Mouse (Mus musculus): ENCODE measurements around the gene Gm12166. TPM values are rescaled to one million over a fixed set of nuclear protein-coding genes. Genes with fewer than 3 reads are reported as not detected.

The Gm12166 gene
- total RNA-seq, 2 experiments from 2014 or later, result 2.7 to 4.0 TPM

DNA sequence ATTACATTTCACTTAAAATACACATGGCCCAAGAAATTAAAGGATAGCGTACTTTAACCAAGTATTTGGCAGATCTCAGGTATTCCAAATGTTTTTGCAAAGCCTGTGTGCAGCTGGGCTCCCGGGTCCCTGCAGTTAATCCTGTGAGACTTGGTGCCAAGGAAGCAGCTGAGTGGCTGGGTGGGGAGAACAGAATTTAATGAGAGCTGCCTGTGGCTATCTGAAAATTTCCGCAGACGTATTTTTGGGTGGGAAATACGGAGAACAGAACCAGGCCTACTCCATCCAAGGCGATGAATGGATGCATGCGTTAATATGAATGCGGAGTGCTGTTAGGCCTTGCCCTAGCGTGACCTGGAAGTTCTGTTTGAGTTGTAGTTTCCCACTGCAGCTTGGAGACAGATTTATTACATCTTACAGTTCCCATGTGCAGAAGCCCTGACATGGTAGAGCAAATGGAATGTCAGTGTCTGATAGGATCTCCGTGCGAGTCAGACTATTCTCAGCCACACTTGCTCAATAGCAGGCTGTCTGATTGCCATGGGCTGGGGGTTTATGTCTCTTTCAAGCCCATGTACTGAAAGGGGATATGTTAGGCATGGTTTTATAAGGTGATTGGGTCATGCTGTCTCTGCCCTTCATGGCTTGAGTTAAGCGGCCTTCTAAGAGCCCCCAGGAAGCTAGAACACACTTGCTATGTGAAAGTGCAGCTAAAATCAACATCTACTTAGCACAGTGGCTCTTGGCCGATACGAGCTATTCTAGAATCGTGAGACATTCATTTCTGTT lies 21.1 kb upstream of the Gm12166 start:
- DNase-seq, result peak; percentile 62

DNA sequence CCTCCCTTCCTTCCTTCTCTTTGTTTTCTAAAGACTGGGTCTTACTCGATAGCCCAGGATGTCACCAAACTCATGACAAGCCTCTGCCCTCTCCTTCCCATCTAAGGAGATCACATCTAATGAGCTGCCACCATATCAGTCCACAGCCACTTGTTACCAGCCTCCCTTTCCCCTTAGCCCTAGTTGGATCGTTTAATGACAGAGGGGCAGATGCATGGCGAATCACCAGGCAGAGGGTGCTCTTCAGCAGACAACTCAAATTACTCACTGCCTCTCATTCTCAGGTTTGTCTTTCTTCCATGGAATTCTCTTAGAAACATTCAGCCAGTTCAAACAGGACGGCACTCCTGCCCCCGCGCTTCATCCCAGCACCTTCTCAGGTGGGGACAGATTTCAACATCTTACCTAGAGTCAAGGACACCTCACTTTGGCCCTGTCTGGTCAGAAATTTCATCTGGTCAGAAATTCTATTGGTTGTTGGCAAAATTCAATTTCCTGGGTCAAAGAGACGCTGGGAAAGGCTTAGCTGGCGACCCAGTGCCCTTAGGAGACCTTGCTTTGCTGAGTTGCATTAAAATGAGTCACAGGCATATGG lies 20.4 kb upstream of the Gm12166 start:
- DNase-seq, result no peak

DNA sequence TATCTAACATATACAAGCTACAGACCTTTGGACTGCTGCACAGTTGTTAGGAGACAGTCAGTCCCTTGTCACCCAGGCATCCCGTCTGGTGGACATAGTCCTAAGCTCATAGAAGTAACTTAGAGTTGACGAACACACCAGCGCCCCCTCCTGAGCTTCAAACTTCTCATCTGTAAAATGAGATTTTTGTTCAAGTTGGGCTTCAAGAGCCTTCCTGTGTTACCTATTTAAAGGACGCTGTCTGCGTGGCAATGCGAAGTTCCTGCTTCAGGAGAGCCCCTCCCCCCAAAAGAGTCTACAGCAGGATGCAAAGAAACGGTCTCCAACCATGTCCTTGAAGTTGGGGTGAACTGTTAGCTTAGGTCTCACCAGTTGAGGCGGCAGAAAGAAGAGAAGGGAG lies 18.7 kb upstream of the Gm12166 start:
- DNase-seq, result no peak

DNA sequence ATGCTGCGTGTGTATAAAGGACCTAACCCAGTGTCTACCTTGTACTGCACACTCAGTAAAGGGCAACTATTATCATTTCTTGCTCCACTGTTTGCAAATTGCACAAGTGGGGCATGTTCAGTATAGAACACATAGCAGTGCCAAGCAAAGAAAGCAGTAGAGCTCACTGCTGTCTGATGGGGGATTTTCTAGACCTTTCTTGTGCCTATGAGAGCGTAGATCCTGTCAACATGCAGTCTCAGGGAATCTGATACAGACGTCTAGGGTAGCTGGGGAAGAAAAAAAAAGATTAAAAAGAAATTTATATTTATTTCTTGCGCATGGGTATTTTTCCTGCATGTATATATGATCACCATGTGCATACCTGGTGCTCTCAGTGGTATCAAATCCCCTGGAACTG lies 18.0 kb upstream of the Gm12166 start:
- DNase-seq, result no peak

DNA sequence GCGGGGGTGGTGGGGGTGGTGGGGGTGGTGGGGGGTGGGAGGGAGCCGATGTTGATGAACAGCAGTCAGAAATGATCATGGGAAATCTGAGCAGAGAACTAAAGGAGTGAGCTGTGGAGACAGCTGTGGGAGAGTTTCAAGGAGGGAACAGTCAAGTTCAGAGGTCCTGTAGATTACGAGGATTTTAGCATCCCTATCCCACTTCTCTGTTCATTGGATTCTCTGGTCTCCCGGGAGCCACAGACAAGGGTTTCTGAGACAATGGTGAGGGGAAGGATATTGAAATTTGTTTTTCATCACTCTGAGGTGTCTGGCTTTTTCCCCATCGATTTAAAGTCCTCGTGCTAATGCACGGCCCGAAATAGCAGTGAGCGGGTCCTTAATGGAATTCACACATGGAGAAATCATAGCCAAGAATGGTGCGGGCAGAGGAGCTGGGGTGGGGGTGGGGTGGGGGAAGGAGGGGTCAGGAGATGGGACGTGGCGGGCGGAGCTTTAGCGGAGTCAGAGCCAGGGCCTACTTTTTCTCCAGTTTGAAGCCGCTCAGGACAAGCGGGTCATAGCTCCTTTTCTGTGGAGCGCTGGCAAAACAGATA lies 17.4 kb upstream of the Gm12166 start:
- peak; percentile 62 for DNase-seq

DNA sequence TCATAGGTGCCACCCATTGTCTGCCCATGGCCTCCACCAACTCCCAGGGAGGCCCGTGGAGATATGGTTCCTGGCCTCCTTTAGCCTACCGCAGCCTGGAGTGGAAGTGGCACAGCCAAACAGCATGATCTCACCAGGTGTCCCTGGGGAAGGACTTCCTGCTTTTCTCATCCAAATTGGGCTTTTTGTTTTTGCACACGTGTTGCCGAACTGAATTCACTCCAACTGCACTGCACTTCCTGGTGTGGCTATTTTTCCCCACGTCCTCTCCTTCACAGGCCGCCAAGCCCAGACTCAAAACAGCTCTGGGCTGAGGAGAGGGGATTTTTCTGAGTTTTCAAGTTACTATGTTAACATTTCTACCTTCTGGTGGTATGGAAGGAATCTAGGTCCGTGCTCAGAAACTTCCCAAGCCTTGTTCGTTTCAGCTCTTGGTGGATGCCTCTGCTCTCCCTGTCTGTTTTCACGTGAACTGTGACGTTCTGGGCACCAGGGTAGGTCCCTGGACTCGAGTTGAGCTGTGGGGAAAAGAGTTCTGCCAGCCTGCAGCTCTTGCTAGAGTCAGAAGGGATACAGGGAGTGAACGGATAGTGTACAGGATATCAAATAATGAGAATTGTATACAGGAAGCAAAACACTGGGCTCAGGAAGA lies 16.8 kb upstream of the Gm12166 start:
- peak; percentile 72 for DNase-seq

DNA sequence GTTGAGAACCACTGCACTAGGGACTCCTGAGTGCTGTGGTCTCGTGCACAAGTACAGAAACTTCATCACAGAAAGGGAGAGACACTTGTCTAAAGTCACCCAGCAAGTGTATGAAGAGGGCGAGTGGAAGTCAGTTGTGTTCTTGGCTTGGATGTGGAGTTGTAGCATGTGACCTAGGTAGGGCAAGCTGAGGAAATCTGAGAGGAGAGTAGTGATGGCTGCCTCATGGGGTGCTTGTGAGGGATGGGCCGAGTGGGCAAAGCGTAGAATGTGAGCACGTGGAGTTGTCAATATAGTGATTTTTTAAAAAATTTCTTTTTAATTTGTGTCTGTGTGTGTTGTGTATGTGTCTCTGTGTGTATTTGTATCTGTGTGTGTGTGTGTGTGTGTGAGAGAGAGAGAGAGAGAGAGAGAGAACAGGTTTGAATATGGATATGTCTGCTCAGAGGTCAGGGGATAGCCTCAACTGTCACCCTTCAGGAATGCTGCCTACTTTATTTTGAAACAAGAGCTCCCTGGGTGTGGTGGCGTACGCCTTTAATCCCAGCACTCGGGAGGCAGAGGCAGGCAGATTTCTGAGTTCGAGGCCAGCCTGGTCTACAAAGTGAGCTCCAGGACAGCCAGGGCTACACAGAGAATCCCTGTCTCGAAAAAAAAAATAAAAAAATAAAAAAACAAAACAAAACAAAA lies 15.4 kb upstream of the Gm12166 start:
- no peak for DNase-seq

DNA sequence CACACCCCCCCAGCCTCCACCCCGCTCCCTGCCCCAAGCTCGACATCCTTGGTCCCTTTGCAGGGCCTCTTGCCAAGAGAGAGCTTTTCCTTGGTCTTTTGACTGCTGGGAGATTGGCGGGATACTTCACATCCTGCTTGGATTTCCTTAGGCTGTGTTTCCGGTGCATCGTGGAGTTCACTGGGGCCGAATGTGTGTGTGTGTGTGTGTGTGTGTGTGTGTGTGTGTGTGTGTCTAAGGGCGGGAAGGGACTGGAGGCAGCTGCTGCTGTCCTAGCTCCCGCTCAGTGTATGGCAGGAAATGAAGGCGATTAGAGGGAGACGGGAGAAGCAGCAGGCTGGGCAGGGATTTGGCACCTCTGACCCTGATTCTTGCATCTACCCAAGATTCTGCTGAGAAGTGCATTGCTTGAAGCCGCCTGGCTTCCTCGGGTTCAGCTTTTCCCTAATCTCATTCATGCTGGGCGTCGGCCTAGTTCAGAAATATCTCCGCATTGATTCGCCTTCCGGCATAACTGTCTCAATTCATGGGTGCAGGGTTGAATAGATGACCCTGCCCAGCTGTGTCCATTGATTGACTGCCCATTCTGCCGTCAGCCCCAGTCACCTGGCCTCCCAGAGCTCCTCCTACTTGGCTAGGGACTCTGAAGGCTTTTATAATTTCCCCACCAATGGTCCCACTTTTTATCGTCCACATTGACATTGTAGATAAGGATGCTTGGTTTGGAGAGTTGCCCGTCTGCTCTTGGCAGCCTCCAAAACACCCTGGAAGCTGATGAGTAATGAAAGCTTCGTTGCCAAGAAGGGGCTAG lies 13.3 kb upstream of the Gm12166 start:
- peak; percentile 86 for DNase-seq

DNA sequence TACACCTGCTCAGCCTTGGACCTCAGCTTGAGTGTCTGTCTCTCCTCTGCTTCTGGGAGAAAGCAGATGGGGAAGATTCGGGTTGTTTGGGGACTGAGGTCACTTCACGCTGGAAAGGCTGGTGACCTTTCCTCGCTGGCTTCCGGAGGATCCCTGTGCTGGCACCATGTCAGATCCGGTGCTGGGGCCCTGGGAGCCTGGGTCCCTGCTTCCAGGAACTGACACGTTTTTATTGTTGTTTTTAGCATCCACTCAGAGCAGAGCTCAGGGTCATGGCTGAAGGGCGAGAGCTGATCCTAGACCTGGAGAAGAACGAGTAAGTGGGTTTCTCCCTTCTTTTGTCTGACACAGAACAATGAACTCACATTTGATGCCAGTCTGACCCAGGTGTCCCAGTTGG lies 12.6 kb upstream of the Gm12166 start:
- peak; percentile 77 for DNase-seq

DNA sequence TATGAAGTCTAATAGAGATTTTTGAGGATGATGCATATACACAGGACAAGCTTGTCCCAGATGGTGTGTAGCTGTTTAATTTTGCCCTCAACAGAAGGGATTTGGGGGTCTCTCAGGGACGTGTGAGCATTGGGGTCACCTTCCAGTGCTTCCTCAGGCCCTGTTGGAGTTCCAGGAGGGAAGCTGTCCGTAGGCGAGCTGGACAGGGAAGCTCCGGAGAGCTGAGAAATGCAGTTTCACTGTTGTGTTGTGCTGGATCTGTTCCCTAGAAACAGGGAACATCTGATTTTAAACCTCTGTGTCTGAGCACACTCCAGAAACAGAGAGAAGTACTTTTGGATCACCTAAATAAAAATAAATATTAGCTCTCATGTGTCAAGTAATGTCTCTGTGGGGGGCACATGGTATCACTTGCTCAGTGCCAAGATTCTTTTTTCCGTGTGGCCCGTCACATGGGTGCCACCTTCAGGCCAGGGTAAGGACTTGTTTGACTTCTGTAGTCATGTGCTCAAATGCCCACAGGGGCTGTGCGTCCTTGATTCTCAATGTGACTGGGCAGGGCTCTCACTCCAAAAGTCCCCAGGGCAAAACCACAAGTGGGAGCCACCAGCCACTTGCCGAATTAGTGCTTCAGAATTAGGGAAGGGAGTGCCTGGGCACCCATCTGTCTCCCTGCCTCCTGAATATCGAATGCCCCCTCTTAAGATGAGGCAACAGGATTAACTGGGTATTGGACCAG lies 11.0 kb upstream of the Gm12166 start:
- peak; percentile 77 for DNase-seq

DNA sequence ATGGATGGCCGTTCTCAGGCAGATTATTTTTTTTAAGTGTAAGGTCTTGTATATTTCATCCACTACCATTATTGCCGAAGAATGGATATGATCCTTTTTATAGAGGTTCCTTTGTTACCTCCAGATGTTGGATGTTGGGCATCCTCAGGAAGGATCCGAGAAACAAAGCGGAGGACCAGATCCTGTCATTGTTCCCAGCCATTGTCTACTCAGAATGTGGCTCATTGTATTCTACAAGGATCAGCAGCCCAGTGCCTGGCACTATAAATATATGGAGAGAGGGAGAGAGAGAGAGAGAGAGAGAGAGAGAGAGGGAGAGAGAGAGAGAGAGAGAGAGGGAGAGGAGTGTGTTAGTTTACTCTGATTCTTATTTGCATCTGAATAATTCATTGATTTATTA lies 10.4 kb upstream of the Gm12166 start:
- DNase-seq, result no peak

DNA sequence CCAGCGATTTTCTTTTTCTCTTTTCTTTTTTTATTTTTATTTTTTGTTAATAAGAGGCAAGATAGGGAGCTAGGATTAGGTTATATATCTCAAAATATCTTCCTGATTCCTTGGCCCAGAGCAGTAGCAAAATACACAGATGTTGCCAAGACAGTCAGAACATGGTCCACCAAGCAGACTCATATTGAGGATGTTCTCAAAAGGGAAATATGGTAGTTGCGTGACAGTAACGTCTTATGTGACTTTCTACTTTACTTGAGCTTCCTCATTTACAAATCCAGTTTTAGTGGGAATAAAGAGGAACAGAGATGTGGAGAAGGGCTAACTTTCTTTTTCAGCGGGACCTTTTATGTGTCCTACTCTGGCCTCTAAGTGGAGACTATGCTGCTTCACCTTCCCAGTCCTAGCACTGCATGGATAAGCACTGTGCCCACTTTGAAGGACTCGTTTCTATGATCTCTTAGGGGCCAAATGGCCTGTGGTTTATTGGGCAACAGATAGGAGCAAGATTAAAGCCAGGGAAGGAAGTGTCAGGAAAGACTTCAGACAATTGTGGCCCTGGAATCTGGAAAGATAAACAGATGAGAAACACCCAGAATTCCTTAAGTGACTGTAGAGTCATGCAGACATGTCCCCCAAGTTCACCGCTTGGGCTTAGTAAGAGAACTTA lies 9.8 kb upstream of the Gm12166 start:
- peak; percentile 4 for DNase-seq

DNA sequence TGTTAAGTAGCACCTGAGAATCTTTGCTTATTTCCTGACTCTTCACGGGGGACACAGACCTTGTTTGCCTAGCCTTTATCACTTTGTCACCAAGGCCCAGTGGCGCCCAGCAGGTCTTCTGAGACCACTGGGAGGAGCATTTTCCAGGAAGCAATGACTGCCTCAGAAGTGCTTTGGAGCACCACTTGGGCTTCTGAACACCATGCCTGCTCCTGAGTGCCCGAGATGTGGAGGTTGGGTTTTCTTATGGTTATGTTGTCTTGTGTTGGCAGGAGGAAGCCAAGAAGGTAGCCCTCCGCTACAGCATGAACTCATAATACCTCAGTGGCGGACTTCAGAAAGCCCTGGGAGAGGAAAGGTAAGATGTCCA lies 8.5 kb upstream of the Gm12166 start:
- no peak for DNase-seq

DNA sequence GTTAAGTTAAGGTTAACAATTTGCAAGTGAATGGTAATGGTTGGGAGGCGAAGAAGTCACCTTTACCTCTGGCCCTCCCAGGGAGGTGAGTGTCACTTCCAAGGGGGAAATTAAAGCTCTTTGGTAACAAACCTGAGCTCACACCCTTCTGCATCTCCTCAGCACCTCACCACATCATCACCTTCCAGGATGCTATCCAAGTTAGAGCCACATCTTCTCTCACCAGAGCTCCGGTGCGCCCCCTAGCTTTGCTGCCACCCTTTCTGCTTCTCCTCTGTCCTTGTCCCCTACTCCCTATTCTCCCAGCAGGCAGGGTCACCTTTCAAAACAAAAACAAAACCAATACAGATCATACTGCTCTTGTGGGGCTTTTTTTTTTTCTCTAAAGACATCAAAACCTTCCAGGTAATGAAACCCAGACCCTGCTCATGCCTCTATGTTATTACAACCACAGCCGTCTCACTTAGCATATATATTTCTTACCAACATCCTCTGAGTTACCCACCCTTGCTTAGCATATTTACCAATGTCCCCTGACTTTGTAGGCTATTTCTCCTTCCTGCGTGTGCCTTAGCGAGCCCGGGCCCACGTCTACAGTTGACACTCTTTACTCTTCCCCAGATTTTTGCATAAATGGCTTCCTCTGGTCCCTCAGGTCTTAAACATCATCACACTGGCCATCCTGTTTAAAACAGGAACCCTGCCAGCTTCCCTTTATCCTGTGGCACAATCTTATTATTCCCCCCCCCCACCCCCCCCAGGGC lies 7.9 kb upstream of the Gm12166 start:
- peak; percentile 62 for DNase-seq

DNA sequence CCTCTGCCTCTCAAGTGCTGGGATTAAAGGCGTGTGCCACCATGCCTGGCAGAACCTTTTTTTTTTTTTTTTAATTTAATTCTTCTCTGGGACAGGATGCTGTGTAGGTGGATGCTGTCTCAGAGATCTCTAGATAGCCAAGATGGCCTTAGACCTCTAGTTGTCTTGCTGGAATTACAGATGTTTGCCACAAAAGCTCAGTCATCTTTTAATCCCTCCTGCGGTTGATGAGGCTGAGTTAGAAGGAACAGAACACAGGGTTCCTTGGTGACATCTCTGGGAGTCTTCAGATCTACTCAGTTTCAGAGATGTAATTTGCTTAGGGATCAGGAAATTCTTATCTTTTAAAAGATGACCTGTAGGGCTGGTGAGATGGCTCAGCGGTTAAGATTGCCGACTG lies 6.8 kb upstream of the Gm12166 start:
- DNase-seq, result no peak

DNA sequence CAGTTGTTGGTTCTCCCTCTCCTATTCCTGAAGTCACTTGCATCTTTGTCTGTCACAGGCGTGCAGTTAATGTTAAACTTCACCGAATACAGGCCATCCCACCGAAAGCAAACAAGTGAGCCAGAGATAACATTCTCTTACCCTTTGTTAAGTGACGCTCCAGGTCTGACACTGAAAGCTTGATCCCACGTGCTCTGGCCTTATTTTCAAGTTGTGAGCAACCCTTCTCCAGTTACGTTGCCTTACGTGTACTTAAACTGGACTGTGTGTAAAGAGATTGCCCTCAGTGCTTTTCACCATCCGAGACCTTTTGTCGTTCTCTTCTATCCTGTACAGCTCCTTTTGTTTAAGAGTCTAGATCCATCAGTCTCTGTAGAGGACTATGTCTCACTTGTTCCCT lies 5.9 kb upstream of the Gm12166 start:
- peak; percentile 40 for DNase-seq

DNA sequence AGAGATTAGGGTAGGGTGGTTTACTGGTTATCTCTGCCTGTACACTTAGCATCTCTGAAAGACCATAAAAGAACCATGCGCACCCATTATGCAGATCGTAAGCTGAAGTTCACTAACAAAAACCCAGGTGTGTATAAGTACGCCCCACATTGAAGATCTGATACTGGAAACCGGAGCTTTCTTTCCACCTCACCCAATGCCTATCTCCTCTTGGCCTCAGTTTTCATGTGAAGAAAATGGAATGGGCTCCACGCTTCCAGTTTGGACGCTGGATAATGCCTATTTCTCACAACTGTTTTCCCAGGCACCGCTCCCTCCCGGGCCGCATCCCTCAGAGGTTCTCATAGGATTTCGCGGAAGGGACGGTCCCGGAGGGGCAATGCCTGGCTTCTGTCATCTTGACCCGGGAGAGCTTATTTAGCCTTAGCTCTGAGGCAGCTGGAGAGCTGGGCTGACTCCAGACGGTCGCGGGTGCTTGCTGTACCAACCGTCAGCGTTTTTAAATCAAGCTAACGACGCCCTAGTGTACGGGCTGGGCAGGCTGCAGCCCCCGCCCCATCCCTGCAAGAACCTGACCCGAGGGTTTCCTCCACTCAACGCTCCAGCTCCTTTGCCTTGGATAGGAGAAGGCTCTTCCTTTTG lies 4.8 kb upstream of the Gm12166 start:
- peak; percentile 68 for DNase-seq

DNA sequence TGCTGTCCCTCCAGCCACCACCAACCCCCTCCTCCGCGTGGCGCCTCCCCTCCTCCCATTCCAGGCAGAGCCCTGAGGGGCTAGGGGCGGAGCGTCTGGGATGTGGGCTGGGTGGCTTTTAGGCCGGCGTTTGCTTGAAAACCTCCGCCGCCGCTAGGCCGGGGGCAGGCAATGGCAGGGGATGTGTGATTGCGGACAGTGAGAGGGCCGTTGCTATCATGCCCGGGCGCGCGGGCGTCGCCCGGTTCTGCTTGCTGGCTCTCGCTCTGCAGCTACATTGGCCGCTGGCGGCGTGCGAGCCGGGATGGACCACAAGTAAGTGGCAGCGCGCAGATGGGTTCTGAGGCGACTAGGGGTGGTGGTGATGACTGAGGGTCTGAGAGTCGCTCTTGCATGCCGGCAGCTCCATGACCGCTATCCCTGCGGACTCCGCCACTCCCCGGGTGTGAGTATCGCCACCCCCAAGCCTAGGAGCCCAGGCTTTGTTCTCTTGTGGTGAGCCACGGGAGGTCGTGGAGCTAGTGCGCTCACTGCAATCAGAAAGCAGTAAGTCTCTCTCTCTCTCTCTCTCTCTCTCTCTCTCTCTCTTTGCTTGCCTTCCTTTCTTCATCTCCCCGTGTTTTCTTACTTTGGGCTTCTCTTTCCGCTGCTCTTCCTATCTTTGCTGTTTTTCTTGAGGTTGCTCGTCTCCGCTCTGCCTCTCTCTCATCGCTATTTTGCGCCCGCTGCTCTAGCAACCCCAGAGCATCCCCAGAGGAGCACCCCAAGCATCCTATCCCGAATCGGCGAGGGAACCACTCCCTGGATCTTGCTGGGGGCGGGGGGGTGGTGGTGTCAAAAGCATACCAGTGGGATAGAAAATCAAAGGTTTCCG lies 4.0 kb upstream of the Gm12166 start, which contains the start of gene Adam19:
Gene Adam19, plus strand, starts transcription at position 97 of the 874 bp plus-strand sequence.
- peak; percentile 91 for DNase-seq

Measured in heart, postnatal 4 days (tissue).